Mouse (Mus musculus) C2C12 (cell line): ENCODE measurements at regions not wholly inside any gene's neighbourhood (a gene's known extent, or its start where the extent isn't known, plus 50 kb on each side); places are given as distances from the start of the nearest gene placed in this dataset.

Experiments used
- CEBPB ChIP-seq: IDR thresholded peaks from one replicate; pipeline ENCODE4 v1.6.1; 2011; ENCODE audit warnings: low read depth, mild to moderate bottlenecking, control low read depth, moderate library complexity
- CTCF ChIP-seq: IDR thresholded peaks from one replicate; pipeline ENCODE4 v1.5.1; 2011; ENCODE audit not compliant: control insufficient read depth, insufficient read depth, insufficient read length
- FOSL1 ChIP-seq: IDR thresholded peaks from one replicate; pipeline ENCODE4 v1.8.0; 2011; ENCODE audit warnings: mild to moderate bottlenecking, low read length; ENCODE audit not compliant: poor library complexity, insufficient read depth, severe bottlenecking
- MAX ChIP-seq: IDR thresholded peaks from one replicate; pipeline ENCODE4 v1.6.1; 2011; ENCODE audit warnings: mild to moderate bottlenecking, control low read depth
- MYOD1 ChIP-seq: IDR thresholded peaks from one replicate; pipeline ENCODE4 v1.6.1; 2011; ENCODE audit warnings: low read depth; ENCODE audit not compliant: control insufficient read depth, insufficient read length
- MYOG ChIP-seq: IDR thresholded peaks from one replicate; pipeline ENCODE4 v1.6.1; 2011; ENCODE audit not compliant: control insufficient read depth, insufficient read length; ENCODE audit errors: extremely low read depth
- USF1 ChIP-seq: IDR thresholded peaks from one replicate; pipeline ENCODE4 v1.6.1; 2011; ENCODE audit warnings: low read depth, mild to moderate bottlenecking, control low read depth, moderate library complexity

DNA sequence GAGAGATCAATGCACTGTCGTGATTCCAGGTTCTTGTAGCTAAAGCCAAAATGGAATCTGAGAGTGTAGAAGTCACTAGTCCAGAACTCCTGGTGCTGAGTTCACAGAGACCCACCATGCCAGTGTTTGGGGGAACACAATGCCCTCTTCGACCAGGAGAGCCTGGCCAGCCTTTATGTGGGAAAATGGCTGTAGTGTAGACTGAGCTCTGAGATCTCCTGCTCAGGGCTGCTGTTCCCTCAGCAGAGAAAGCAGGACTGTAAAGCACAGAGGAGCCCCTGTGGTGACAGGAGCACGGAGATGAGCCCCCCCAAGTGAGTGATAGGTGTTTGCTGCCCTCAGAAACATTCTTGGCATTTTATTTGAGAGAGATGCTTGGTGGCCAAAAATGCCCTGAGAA, 129.2 kb upstream of the Tut7 start:
- TF ChIP-seq CTCF (no peak), CEBPB (no peak), MYOD1 (no peak), MYOG (no peak), MAX (no peak), USF1 (no peak), FOSL1 (no peak)
